Mouse (Mus musculus): Measurements from ENCODE around the gene Neurl1b. TPM values are rescaled to one million over a fixed set of nuclear protein-coding genes. Genes with fewer than 3 reads are reported as not detected.

Gene Neurl1b
- polyA plus RNA-seq, 1 experiment, result 79.7 TPM

GRCm38 (mm10) chr17:26376416-26376815, 38.2 kb upstream of the Neurl1b start:
- Histone ChIP-seq H3K4me1 (ENCODE audit: control insufficient read depth, insufficient read depth, insufficient read length, low read length) (no peaks in the 10 kb centered on the region; the same call in 1 of the 2 replicates), H3K36me3 (ENCODE audit: control insufficient read depth, insufficient read depth, low read length) (no peaks in the 10 kb centered on the region), H3K27ac (ENCODE audit: insufficient read depth, low read depth, low read length) (no peak overlapping the region; the same call in 1 of the 2 replicates), H3K4me3 (ENCODE audit: low read depth, low read length) (no peak overlapping the region), H3K27me3 (ENCODE audit: control insufficient read depth, insufficient read depth, low read length) (no peaks in the 10 kb centered on the region)
- TF ChIP-seq POLR2A (IDR thresholded peaks at IDR 0.05; ENCODE audit: low read depth, low read length) (no peak), CTCF (IDR thresholded peaks at IDR 0.05; ENCODE audit: extremely low read depth, insufficient read length, insufficient replicate concordance, low read depth, low read length) (no peak)
- 88% methylated on average over 1 of the region's 1 CpGs for whole genome bisulfite sequencing

GRCm38 (mm10) chr17:26376994-26377744, 37.5 kb upstream of the Neurl1b start:
- Histone ChIP-seq H3K4me1 (ENCODE audit: control insufficient read depth, insufficient read depth, insufficient read length, low read length) (no peaks in the 10 kb centered on the region; the same call in 1 of the 2 replicates), H3K27ac (ENCODE audit: insufficient read depth, low read depth, low read length) (peak overlapping the region; percentile 40; the same call in 1 of the 2 replicates), H3K36me3 (ENCODE audit: control insufficient read depth, insufficient read depth, low read length) (no peaks in the 10 kb centered on the region), H3K4me3 (ENCODE audit: low read depth, low read length) (no peak overlapping the region), H3K27me3 (ENCODE audit: control insufficient read depth, insufficient read depth, low read length) (no peaks in the 10 kb centered on the region)
- TF ChIP-seq CTCF (IDR thresholded peaks at IDR 0.05; ENCODE audit: extremely low read depth, insufficient read length, insufficient replicate concordance, low read depth, low read length), result no peak
- no peak for TF ChIP-seq POLR2A (IDR thresholded peaks at IDR 0.05; ENCODE audit: low read depth, low read length)
- WGBS, result 56% methylated on average over 4 of the region's 4 CpGs

- Histone ChIP-seq H3K27ac (ENCODE audit: insufficient read depth, low read depth, low read length) (no peak overlapping the region), H3K4me1 (ENCODE audit: control insufficient read depth, insufficient read depth, insufficient read length, low read length) (no peaks in the 10 kb centered on the region; the same call in 1 of the 2 replicates), H3K36me3 (ENCODE audit: control insufficient read depth, insufficient read depth, low read length) (no peaks in the 10 kb centered on the region), H3K27me3 (ENCODE audit: control insufficient read depth, insufficient read depth, low read length) (no peaks in the 10 kb centered on the region), H3K4me3 (ENCODE audit: low read depth, low read length) (no peak overlapping the region)
- WGBS, result 67% methylated on average over 8 of the region's 8 CpGs
- no peak for TF ChIP-seq POLR2A (IDR thresholded peaks at IDR 0.05; ENCODE audit: low read depth, low read length)
- no peak for TF ChIP-seq CTCF (IDR thresholded peaks at IDR 0.05; ENCODE audit: extremely low read depth, insufficient read length, insufficient replicate concordance, low read depth, low read length)
Measured at GRCm38 (mm10) chr17:26380280-26380985, 34.2 kb upstream of the Neurl1b start.

- no peak overlapping the region for H3K4me3 ChIP-seq (ENCODE audit: low read depth, low read length)
- H3K4me1 ChIP-seq (ENCODE audit: control insufficient read depth, insufficient read depth, insufficient read length, low read length), result no peaks in the 10 kb centered on the region; the same call in 1 of the 2 replicates
- TF ChIP-seq POLR2A (IDR thresholded peaks at IDR 0.05; ENCODE audit: low read depth, low read length) (no peak), CTCF (IDR thresholded peaks at IDR 0.05; ENCODE audit: extremely low read depth, insufficient read length, insufficient replicate concordance, low read depth, low read length) (no peak)
- H3K27me3 ChIP-seq (ENCODE audit: control insufficient read depth, insufficient read depth, low read length), result no peaks in the 10 kb centered on the region
- H3K27ac ChIP-seq (ENCODE audit: insufficient read depth, low read depth, low read length), result no peak overlapping the region
- WGBS, result 75% methylated on average over 4 of the region's 4 CpGs
- H3K36me3 ChIP-seq (ENCODE audit: control insufficient read depth, insufficient read depth, low read length), result no peaks in the 10 kb centered on the region
Measured at GRCm38 (mm10) chr17:26380986-26381446, 33.6 kb upstream of the Neurl1b start.

- WGBS, result 65% methylated on average over 5 of the region's 5 CpGs
- no peaks in the 10 kb centered on the region for H3K36me3 ChIP-seq (ENCODE audit: control insufficient read depth, insufficient read depth, low read length)
- H3K4me3 ChIP-seq (ENCODE audit: low read depth, low read length), result no peak overlapping the region
- no peaks in the 10 kb centered on the region for H3K27me3 ChIP-seq (ENCODE audit: control insufficient read depth, insufficient read depth, low read length)
- H3K4me1 ChIP-seq (ENCODE audit: control insufficient read depth, insufficient read depth, insufficient read length, low read length), result no peaks in the 10 kb centered on the region; the same call in 1 of the 2 replicates
- no peak overlapping the region for H3K27ac ChIP-seq (ENCODE audit: insufficient read depth, low read depth, low read length)
- no peak for TF ChIP-seq POLR2A (IDR thresholded peaks at IDR 0.05; ENCODE audit: low read depth, low read length)
- TF ChIP-seq CTCF (IDR thresholded peaks at IDR 0.05; ENCODE audit: extremely low read depth, insufficient read length, insufficient replicate concordance, low read depth, low read length), result no peak
Measured at GRCm38 (mm10) chr17:26381613-26382012, 33.0 kb upstream of the Neurl1b start.

DNA sequence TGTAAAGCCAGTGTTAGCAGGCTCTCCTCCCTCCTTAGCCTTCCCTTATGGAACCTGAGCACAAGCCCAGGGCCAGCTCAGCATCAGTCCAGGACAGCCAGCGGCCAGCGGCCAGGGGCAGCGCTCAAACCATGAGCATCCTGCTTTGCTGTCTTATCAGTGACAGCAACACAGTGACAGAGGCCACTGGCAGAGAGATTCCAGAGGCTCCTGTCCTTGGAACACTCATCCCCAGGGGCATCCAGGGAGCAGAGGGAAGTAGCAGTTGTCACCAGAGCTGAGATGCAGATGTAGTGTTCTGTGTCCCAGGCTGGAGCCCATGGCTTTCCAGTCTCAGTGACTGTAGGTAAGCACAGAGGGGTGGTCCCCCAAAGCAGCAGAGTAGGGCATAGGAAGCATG, 32.5 kb upstream of the Neurl1b start:
- Histone ChIP-seq H3K4me1 (ENCODE audit: control insufficient read depth, insufficient read depth, insufficient read length, low read length) (no peaks in the 10 kb centered on the region), H3K27ac (ENCODE audit: insufficient read depth, low read depth, low read length) (no peak overlapping the region), H3K36me3 (ENCODE audit: control insufficient read depth, insufficient read depth, low read length) (no peaks in the 10 kb centered on the region), H3K27me3 (ENCODE audit: control insufficient read depth, insufficient read depth, low read length) (no peaks in the 10 kb centered on the region), H3K4me3 (ENCODE audit: low read depth, low read length) (no peak overlapping the region)
- TF ChIP-seq CTCF (IDR thresholded peaks at IDR 0.05; ENCODE audit: extremely low read depth, insufficient read length, insufficient replicate concordance, low read depth, low read length) (no peak), POLR2A (IDR thresholded peaks at IDR 0.05; ENCODE audit: low read depth, low read length) (no peak)
- 86% methylated on average over 3 of the region's 3 CpGs for WGBS

DNA sequence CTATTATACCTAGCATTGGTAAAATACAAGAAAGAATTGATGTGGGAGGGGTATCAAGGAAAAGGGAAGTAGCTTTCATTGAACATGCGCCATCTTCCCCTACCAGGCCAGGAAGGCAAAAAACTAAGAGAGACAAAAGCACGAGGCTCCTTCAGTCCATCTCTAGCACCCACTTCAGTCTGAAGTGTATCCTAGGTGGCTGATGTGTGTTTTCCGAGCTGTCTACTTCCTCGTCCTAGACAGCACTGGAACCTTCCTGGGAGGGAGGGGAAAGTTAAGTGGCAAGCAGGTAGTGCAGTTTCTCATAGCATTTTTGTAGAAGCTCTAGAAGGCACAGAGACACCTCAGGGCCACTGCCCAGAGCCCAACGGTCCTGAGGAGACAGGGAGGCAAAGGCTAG, 31.9 kb upstream of the Neurl1b start:
- no peaks in the 10 kb centered on the region for H3K36me3 ChIP-seq (ENCODE audit: control insufficient read depth, insufficient read depth, low read length)
- H3K27me3 ChIP-seq (ENCODE audit: control insufficient read depth, insufficient read depth, low read length), result no peaks in the 10 kb centered on the region
- no peak overlapping the region for H3K27ac ChIP-seq (ENCODE audit: insufficient read depth, low read depth, low read length)
- WGBS, result 50% methylated on average over 5 of the region's 5 CpGs
- H3K4me1 ChIP-seq (ENCODE audit: control insufficient read depth, insufficient read depth, insufficient read length, low read length), result no peaks in the 10 kb centered on the region
- no peak overlapping the region for H3K4me3 ChIP-seq (ENCODE audit: low read depth, low read length)
- TF ChIP-seq POLR2A (IDR thresholded peaks at IDR 0.05; ENCODE audit: low read depth, low read length) (no peak), CTCF (IDR thresholded peaks at IDR 0.05; ENCODE audit: extremely low read depth, insufficient read length, insufficient replicate concordance, low read depth, low read length) (no peak)

Data from small intestine, adult 2 months (tissue).